Mouse (Mus musculus) limb, embryonic 13.5 days (tissue): Measurements from ENCODE around the gene Fam124a. TPM values are rescaled to one million over a fixed set of nuclear protein-coding genes. Genes with fewer than 3 reads are reported as not detected.

Experiments
- ATAC-seq: fragments of 200-750 bp; cut with Nextera tagmentation; 2 replicates; pipeline ENCODE4 v1.8.0; 2017; ENCODE audit warnings: low read depth, moderate number of reproducible peaks, moderate TSS enrichment; ENCODE audit not compliant: low FRiP score
- H3K27ac ChIP-seq: fragments of 300-500 bp; sonication (generic); 2 replicates; pipeline ENCODE4 v1.5.1; 2015; ENCODE audit warnings: inconsistent platforms, mild to moderate bottlenecking, moderate library complexity
- H3K27me3 ChIP-seq: fragments of 300-500 bp; sonication (generic); 2 replicates; pipeline ENCODE4 v1.6.1; 2015; ENCODE audit warnings: mild to moderate bottlenecking, inconsistent platforms
- H3K36me3 ChIP-seq: fragments of 300-500 bp; sonication (generic); 2 replicates; pipeline ENCODE4 v1.6.1; 2015; ENCODE audit warnings: inconsistent platforms, mild to moderate bottlenecking, moderate library complexity
- H3K4me1 ChIP-seq: fragments of 300-500 bp; sonication (generic); 2 replicates; pipeline ENCODE4 v1.6.1; 2015; ENCODE audit warnings: inconsistent platforms
- H3K4me2 ChIP-seq: fragments of 300-500 bp; sonication (generic); replicated peaks from 2 replicates; pipeline ENCODE4 v1.6.1; 2015; ENCODE audit warnings: inconsistent platforms, mild to moderate bottlenecking, moderate library complexity
- H3K4me3 ChIP-seq: fragments of 300-500 bp; sonication (generic); 2 replicates; pipeline ENCODE4 v1.5.1; 2015; ENCODE audit warnings: moderate library complexity, mild to moderate bottlenecking, inconsistent platforms
- H3K9ac ChIP-seq: fragments of 300-500 bp; sonication (generic); 2 replicates; pipeline ENCODE4 v1.6.1; 2015; ENCODE audit warnings: mild to moderate bottlenecking, inconsistent platforms
- H3K9me3 ChIP-seq: fragments of 300-500 bp; sonication (generic); 2 replicates; pipeline ENCODE4 v1.6.1; 2016; ENCODE audit warnings: inconsistent platforms
- WGBS: fragments of 180-500 bp; shearing (Covaris S2); methylation state at CpG from one replicate; pipeline ENCODE4 v1.1.7; 2015; 5-methylcytosine and 5-hydroxymethylcytosine counted together
- polyA plus RNA-seq: library from polyadenylated mRNA; unstranded; fragments of >200 nt; fragmentation: Nextera tagmentation; extraction: Ambion mirVana; gene quantifications from 2 replicates; pipeline ENCODE4 v1.2.1, GENCODE M21; 2015

The Fam124a gene
- 2.1 and 2.4 TPM in 2 replicates for polyA plus RNA-seq

GRCm38 (mm10) chr14:62555309-62555829 lies at the start of gene Fam124a:
Fam124a (plus strand) TSS chr14:62555737.
- ATAC-seq, result peak; percentile 80
- H3K4me1 ChIP-seq, result peaks cover 6% of the 10 kb centered on the region; the same call in 1 of the 2 replicates
- 0% methylated on average over 51 of the region's 51 CpGs for WGBS
- H3K4me2 ChIP-seq, result peak within 1 kb of the TSS; percentile 85
- peaks cover 63% of the 10 kb centered on the region for H3K27me3 ChIP-seq
- no peak within 1 kb of the TSS for H3K27ac ChIP-seq
- no peaks in the 10 kb centered on the region for H3K36me3 ChIP-seq
- peak within 1 kb of the TSS; percentile 69 for H3K4me3 ChIP-seq
- peak within 1 kb of the TSS; percentile 75 for H3K9ac ChIP-seq
- H3K9me3 ChIP-seq, result no peaks in the 10 kb centered on the region

GRCm38 (mm10) chr14:62506261-62506660 lies 49.3 kb upstream of the Fam124a start:
- no peak overlapping the region for H3K9ac ChIP-seq
- no peak for ATAC-seq
- H3K36me3 ChIP-seq, result no peaks in the 10 kb centered on the region
- no peak overlapping the region for H3K4me3 ChIP-seq
- 86% methylated on average over 3 of the region's 3 CpGs for WGBS
- no peaks in the 10 kb centered on the region for H3K4me1 ChIP-seq
- H3K4me2 ChIP-seq, result no peak overlapping the region
- H3K27me3 ChIP-seq, result no peaks in the 10 kb centered on the region
- no peak overlapping the region for H3K27ac ChIP-seq
- 0 out of 2 replicates have a peak, but pooled peaks cover 3% of the 10 kb centered on the region for H3K9me3 ChIP-seq

DNA sequence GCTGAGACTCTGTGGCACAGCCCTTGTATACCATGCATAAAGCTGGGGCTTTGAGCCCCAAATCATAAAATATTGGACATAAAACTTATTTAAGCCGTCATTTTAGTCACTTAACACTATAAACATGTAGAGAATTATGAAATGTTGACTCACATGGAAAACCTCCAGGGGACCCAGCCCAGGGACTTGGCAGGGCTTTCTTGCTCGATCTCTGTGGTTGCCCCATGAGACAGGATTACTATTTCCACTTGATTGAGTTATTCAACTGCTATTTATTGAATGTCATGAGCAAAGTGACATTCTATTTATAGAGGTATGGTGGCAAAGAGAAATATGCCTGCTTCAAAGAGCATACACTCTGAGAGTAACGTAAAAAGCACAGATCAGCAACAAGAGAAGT lies 46.2 kb upstream of the Fam124a start:
- H3K9me3 ChIP-seq, result 0 out of 2 replicates have a peak, but pooled peaks cover 2% of the 10 kb centered on the region
- H3K4me2 ChIP-seq, result no peak overlapping the region
- H3K4me3 ChIP-seq, result no peak overlapping the region
- H3K27me3 ChIP-seq, result no peaks in the 10 kb centered on the region
- no peaks in the 10 kb centered on the region for H3K4me1 ChIP-seq
- H3K27ac ChIP-seq, result no peak overlapping the region
- H3K9ac ChIP-seq, result no peak overlapping the region
- no peak for ATAC-seq
- 65% methylated on average over 3 of the region's 3 CpGs for WGBS
- H3K36me3 ChIP-seq, result no peaks in the 10 kb centered on the region

DNA sequence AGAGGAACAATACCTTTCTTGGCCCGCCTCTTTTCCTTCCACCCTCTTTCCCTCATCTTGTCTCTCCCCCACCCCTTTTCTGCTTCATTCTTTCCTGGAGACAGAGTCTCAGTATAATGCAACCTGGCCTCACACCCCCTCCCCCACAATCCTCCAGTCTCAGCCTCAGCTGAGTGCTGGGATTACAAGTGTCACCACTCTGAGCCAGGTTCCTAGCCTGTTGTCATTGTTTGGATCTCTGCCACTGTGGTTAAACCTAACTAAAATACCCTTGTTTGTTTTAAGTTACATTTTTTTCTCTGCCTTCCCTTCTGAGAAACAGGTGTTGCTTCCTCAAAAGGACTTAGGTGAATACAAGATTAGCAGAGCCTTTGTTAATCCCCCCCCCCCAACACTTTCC lies 42.7 kb upstream of the Fam124a start:
- Histone ChIP-seq H3K9me3 (no peaks in the 10 kb centered on the region), H3K36me3 (no peaks in the 10 kb centered on the region), H3K4me2 (no peak overlapping the region), H3K27ac (no peak overlapping the region), H3K4me3 (no peak overlapping the region), H3K9ac (no peak overlapping the region), H3K27me3 (no peaks in the 10 kb centered on the region), H3K4me1 (no peaks in the 10 kb centered on the region)
- no peak for ATAC-seq
- WGBS, result 80% methylated on average over 1 of the region's 1 CpGs

GRCm38 (mm10) chr14:62530951-62531350 lies 24.6 kb upstream of the Fam124a start:
- no peak for ATAC-seq
- H3K9ac ChIP-seq, result no peak overlapping the region
- 56% methylated on average over 2 of the region's 2 CpGs for WGBS

GRCm38 (mm10) chr14:62536127-62536526 lies 19.4 kb upstream of the Fam124a start:
- no peaks in the 10 kb centered on the region for H3K27me3 ChIP-seq
- no peak overlapping the region for H3K4me2 ChIP-seq
- WGBS, result 63% methylated on average over 5 of the region's 5 CpGs
- ATAC-seq, result no peak
- H3K4me1 ChIP-seq, result no peaks in the 10 kb centered on the region
- H3K9me3 ChIP-seq, result no peaks in the 10 kb centered on the region
- H3K4me3 ChIP-seq, result no peak overlapping the region
- H3K9ac ChIP-seq, result no peak overlapping the region
- H3K36me3 ChIP-seq, result no peaks in the 10 kb centered on the region
- no peak overlapping the region for H3K27ac ChIP-seq

More at GRCm38 (mm10) chr14:62530951-62531350, 24.6 kb upstream of the Fam124a start:
- H3K4me2 ChIP-seq, result no peak overlapping the region
- no peaks in the 10 kb centered on the region for H3K4me1 ChIP-seq
- H3K36me3 ChIP-seq, result no peaks in the 10 kb centered on the region
- H3K4me3 ChIP-seq, result no peak overlapping the region
- H3K27ac ChIP-seq, result no peak overlapping the region
- H3K9me3 ChIP-seq, result no peaks in the 10 kb centered on the region
- no peaks in the 10 kb centered on the region; the same call in 1 of the 2 replicates for H3K27me3 ChIP-seq

GRCm38 (mm10) chr14:62536988-62537387 lies 18.5 kb upstream of the Fam124a start:
- WGBS, result 63% methylated on average over 5 of the region's 5 CpGs
- Histone ChIP-seq H3K9ac (no peak overlapping the region), H3K27me3 (no peaks in the 10 kb centered on the region), H3K4me3 (no peak overlapping the region), H3K4me2 (no peak overlapping the region), H3K36me3 (no peaks in the 10 kb centered on the region), H3K27ac (no peak overlapping the region), H3K4me1 (no peaks in the 10 kb centered on the region), H3K9me3 (no peaks in the 10 kb centered on the region)
- ATAC-seq, result no peak

DNA sequence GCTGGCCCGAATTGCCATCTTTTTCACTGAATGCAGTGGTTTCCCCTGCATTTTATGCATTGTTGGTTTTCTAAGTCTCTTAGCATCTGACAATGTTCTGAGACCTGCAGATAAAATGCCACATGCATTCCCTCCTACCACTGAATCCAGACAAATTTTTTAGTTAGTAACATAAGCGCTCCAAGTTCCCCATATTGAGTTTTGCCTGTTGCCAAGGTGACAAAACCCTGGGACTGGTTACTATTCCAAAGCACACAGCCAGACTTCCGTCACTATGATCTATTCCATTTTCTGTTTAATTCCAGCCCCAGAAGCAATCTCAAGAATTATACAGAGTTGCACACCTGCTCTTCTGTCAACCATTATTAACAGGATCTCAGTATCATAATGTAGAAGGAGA lies 15.7 kb upstream of the Fam124a start:
- 81% methylated on average over 3 of the region's 3 CpGs for WGBS
- Histone ChIP-seq H3K4me2 (no peak overlapping the region), H3K36me3 (no peaks in the 10 kb centered on the region), H3K27me3 (no peaks in the 10 kb centered on the region), H3K27ac (no peak overlapping the region), H3K9me3 (0 out of 2 replicates have a peak, but pooled peaks cover 3% of the 10 kb centered on the region), H3K4me1 (no peaks in the 10 kb centered on the region), H3K4me3 (no peak overlapping the region), H3K9ac (no peak overlapping the region)
- ATAC-seq, result no peak

GRCm38 (mm10) chr14:62541751-62542150 lies 13.8 kb upstream of the Fam124a start:
- WGBS, result 83% methylated on average over 1 of the region's 1 CpGs
- H3K9me3 ChIP-seq, result 0 out of 2 replicates have a peak, but pooled peaks cover 4% of the 10 kb centered on the region
- H3K4me2 ChIP-seq, result no peak overlapping the region
- no peaks in the 10 kb centered on the region for H3K36me3 ChIP-seq
- H3K9ac ChIP-seq, result no peak overlapping the region
- no peak overlapping the region for H3K4me3 ChIP-seq
- ATAC-seq, result no peak
- H3K27me3 ChIP-seq, result no peaks in the 10 kb centered on the region
- H3K27ac ChIP-seq, result no peak overlapping the region
- H3K4me1 ChIP-seq, result no peaks in the 10 kb centered on the region

DNA sequence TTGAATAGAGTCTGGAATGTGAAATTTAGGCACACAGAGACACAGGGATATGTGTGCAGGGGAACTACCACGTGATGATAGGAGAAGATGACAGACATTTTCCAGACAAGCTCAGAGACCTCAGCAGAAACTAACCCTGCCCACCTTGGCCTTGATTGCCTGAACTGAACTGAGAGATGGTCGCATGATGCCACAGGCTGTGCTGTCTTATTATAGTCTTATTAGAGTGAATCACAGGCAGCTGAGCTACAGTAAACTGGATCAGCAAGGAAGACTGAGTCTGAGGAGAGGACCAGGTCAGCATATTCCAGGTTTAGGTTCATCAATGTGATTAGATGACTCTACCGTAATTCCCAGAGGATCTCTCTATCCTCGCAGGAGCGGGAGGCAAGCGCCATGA lies 9.2 kb upstream of the Fam124a start:
- Histone ChIP-seq H3K36me3 (no peaks in the 10 kb centered on the region), H3K27ac (no peak overlapping the region), H3K27me3 (0 out of 2 replicates have a peak, but pooled peaks cover 3% of the 10 kb centered on the region), H3K9me3 (0 out of 2 replicates have a peak, but pooled peaks cover 4% of the 10 kb centered on the region), H3K4me1 (no peaks in the 10 kb centered on the region), H3K9ac (no peak overlapping the region), H3K4me2 (no peak overlapping the region), H3K4me3 (no peak overlapping the region)
- ATAC-seq, result no peak
- WGBS, result 86% methylated on average over 6 of the region's 6 CpGs

- no peak overlapping the region for H3K27ac ChIP-seq
- no peaks in the 10 kb centered on the region for H3K36me3 ChIP-seq
- no peak overlapping the region for H3K4me3 ChIP-seq
- no peaks in the 10 kb centered on the region for H3K4me1 ChIP-seq
- no peak for ATAC-seq
- WGBS, result 38% methylated on average over 4 of the region's 4 CpGs
- no peak overlapping the region for H3K4me2 ChIP-seq
- H3K27me3 ChIP-seq, result 0 out of 2 replicates have a peak, but pooled peaks cover 3% of the 10 kb centered on the region
- no peak overlapping the region for H3K9ac ChIP-seq
- H3K9me3 ChIP-seq, result 0 out of 2 replicates have a peak, but pooled peaks cover 4% of the 10 kb centered on the region
These were observed 8.8 kb upstream of the Fam124a start for GRCm38 (mm10) chr14:62546746-62547145.

DNA sequence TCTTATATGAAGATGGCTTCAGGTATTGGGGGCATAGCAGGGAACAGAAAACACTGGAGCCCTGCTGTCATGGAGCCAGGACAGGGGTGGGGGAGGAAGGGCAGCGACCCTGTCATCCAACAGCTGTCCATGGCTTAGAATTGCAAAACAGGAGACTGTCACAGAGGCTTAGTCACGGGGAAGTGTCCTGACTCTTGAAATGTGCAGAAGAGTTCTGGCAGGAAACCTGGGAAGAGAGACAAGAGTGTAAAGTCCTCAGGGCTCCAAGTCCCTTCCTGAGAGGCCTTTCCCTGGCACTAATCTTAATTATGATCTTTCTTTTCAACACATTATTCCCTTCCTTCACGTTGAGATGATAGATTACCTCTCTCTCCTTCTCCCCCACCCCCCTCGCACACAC lies 5.4 kb upstream of the Fam124a start:
- H3K27me3 ChIP-seq, result peaks cover 24% of the 10 kb centered on the region
- no peak overlapping the region for H3K4me3 ChIP-seq
- no peak overlapping the region for H3K4me2 ChIP-seq
- no peaks in the 10 kb centered on the region for H3K36me3 ChIP-seq
- no peaks in the 10 kb centered on the region for H3K4me1 ChIP-seq
- WGBS, result 47% methylated on average over 4 of the region's 4 CpGs
- no peak overlapping the region for H3K9ac ChIP-seq
- H3K9me3 ChIP-seq, result no peaks in the 10 kb centered on the region
- H3K27ac ChIP-seq, result no peak overlapping the region
- no peak for ATAC-seq

- Histone ChIP-seq H3K36me3 (no peaks in the 10 kb centered on the region), H3K4me3 (no peak overlapping the region), H3K9me3 (no peaks in the 10 kb centered on the region), H3K27me3 (peaks cover 46% of the 10 kb centered on the region), H3K4me2 (no peak overlapping the region), H3K27ac (no peak overlapping the region), H3K4me1 (peaks cover 6% of the 10 kb centered on the region; the same call in 1 of the 2 replicates), H3K9ac (no peak overlapping the region)
- no peak for ATAC-seq
- WGBS, result 86% methylated on average over 4 of the region's 4 CpGs
These were observed 2.8 kb upstream of the Fam124a start for GRCm38 (mm10) chr14:62552771-62553170.
